Mouse (Mus musculus) CD4-positive naive resting alpha-beta T cell, adult 76 days (primary cell): ENCODE measurements around the gene D630045J12Rik. TPM values are rescaled to one million over a fixed set of nuclear protein-coding genes. Genes with fewer than 3 reads are reported as not detected.

Source experiments
- total RNA-seq: library from RNA; stranded (reverse); gene quantifications from one replicate; pipeline ENCODE4 v1.2.4, GENCODE M21; 2023

Gene D630045J12Rik
- total RNA-seq, result 0.15 TPM

DNA sequence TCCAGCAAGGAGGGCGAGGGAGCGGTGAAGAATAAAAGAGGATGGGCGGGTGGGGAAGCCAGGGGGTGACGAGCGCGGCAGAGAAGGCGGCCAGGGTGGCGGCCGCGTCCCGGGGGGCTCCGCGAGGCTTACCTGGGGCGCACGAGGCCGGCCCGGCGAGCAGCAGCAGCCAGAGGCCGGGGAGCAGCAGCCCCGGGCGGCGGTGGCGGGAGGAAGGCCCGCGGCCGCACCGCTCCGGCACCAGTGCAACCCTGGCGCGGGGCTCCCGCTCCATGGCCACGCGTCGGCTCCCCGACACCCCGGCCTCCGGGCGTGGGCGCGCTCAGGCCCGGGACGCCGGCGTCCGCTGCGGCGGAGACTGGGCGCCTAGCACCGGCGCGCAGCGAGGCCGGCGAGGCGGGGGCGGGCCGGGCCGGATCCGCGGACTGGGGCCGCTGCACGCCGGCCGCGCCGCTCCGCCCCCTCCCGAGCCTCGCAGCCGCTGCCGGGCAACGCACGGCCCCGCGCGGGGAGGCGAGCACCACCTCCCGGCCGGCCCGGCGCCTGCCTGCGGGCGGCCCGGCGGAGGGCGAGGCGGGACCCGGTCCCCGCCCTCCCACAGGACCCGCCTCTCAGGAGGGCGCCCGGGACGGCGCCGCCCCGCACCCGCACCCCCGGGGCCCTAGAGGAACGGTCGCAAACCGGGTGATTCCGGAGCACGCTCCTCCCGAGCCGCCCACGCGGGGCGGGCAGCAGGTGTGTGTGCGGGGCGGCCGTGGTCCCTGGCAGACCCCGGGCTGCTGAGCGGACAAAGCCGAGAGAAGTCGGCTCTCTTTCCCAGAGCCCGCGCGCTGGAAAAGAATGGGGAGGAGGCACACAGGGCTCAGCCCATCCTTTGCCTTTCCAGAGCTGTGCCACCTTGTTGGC lies at the start of gene D630045J12Rik:
D630045J12Rik (minus strand) TSS at position 274 of the 906 bp plus-strand sequence.

DNA sequence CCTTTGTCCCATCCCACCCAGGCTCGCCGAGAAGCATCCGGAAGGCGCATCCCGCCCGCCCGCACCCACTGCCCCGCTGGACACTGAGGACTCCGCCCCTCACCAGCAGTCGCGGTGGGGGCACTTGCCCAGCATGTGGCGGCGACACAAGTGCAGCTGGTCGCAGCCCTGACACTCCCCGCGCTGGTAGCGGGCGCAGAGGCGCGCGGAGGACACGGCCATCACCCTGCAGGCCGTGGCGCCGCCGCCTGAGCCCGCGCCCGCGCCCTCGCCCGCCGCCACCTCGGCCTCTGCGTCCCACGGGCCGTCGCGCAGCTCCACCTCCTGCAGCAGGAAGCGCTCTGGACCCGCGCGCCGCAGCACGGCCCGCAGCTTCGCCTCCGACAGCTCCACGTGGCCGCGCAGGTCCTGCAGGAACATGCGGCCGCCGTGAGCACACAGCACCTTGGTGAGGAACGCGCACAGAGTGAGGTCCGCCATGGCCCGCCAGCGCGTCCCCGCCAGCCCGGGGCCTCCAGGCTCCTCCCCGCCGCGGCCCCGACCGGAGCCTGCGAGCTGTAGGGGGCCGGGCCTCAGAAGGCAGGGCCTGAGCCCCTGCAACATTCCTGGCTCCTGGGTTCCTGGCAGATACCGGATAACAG lies 45.1 kb upstream of the D630045J12Rik start, which contains the start of gene Zc3hav1l:
Zc3hav1l (minus strand) TSS at position 499 of the 641 bp plus-strand sequence.

DNA sequence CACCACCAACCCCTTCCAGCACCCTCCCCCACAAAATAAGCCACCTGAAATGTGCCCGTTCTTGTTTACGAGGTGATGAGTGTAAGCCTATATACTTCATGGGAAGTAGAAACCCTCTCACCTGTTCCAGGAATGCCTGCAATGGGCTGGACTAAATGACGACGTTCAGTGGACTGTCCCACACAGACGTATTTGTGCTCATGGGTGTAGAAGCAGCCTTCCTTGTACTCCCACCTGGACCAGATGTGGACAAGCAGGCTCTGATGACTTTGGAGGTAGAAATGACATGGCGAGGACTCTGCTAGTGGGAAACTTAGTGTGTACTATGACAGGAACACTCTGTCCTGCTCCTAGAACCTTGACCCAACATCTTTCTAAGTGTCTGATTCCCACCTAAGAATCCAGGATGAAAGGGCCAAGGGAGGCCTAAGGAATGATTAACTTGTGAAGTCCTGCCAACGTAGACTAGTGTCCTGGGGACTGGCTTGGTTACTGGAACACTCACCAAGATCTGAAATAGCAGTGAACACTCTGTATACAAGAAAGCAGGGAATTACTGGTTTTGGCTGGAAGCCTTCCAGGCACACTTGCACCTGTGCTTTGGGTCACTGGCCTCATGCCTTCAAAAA lies 129.5 kb downstream of the D630045J12Rik start, which contains the start of gene Atp6v0a4:
Atp6v0a4 (minus strand) TSS at position 380 of the 629 bp plus-strand sequence.

DNA sequence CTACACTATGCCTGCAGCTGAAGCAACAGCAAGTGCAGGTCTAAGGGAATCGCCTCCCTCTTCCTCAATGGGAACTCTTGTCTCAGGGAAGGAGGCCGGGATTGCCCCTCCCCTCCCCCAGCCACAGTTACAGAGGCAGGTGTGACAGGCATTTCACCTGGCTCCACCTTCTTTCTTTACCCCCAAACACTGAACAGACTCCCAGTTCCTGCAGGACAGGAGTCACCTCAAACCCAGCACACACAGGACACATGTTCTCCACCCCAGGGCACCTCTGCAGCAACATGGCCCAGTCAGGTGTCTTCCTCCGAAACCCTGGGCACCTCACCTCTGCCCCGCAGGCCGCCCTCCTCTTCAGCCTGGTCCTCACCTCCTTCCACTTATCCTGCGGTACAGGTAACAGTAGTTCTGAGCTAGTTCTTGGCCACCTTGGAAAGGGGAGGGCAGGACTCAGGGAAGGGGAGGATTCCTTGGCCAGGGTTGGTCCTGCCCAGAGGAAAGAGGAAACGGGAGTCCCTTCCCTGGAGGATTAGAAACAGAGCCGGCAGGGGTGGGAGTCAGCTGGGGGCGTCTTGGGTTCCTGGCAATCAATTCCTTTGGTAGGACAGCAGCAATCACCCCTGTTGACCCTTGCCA lies 144.5 kb downstream of the D630045J12Rik start, which contains the start of gene Tmem213:
Tmem213 (plus strand) TSS at position 96 of the 636 bp plus-strand sequence.

Other genes with a start within 250 kb of the D630045J12Rik start
- gene Svopl, start 207.0 kb downstream of the D630045J12Rik start, total RNA-seq, result not detected
- gene Tmem213, start 144.8 kb downstream of the D630045J12Rik start, total RNA-seq, result not detected
- 1.1 TPM for gene Atp6v0a4, start 129.4 kb downstream of the D630045J12Rik start, total RNA-seq
- 5.2 TPM for gene Zc3hav1l, start 45.2 kb upstream of the D630045J12Rik start, total RNA-seq
- gene Zc3hav1, start 100.6 kb upstream of the D630045J12Rik start, total RNA-seq, result 363 TPM
- gene Ttc26, start 127.5 kb upstream of the D630045J12Rik start, total RNA-seq, result not detected
- 47.5 TPM for gene Ubn2, start 179.9 kb upstream of the D630045J12Rik start, total RNA-seq